Mouse (Mus musculus) kidney, adult 2 months (tissue): ENCODE results near the gene Dzip1l.
A peak's percentile ranks its signal among the peaks of the same experiment; 100 is the strongest.

ENCODE experiments used
- CTCF ChIP-seq: fragments of 200-500 bp; conservative IDR thresholded peaks from 2 replicates; pipeline ENCODE4 v1.5.1; 2011; ENCODE audit warnings: low read depth, mild to moderate bottlenecking, control low read depth, low read length, moderate library complexity, mixed read lengths; ENCODE audit not compliant: insufficient read depth, insufficient read length
- POLR2A ChIP-seq: fragments of 200-500 bp; IDR thresholded peaks from one replicate; pipeline ENCODE4 v1.6.1; 2011; ENCODE audit warnings: low read depth, low read length, control low read depth

- TF ChIP-seq POLR2A (no peak), CTCF (peak; percentile 58)
These were observed 48.6 kb upstream of the Dzip1l start for GRCm38 (mm10) chr9:99580655-99581054.
